Mouse (Mus musculus) myocyte (in vitro differentiated cells): ENCODE measurements around the gene Cct4.

Experiments
- CEBPB ChIP-seq: IDR thresholded peaks from 2 replicates; pipeline ENCODE4 v1.6.1; 2011; ENCODE audit warnings: mild to moderate bottlenecking, moderate library complexity; ENCODE audit not compliant: poor library complexity, insufficient read depth, severe bottlenecking
- E2F4 ChIP-seq: IDR thresholded peaks from one replicate; pipeline ENCODE4 v1.6.1; 2011; ENCODE audit warnings: mild to moderate bottlenecking, control low read depth, moderate library complexity; ENCODE audit not compliant: insufficient read depth
- POLR2A ChIP-seq: IDR thresholded peaks from one replicate; pipeline ENCODE4 v1.6.1; 2011; ENCODE audit warnings: low read depth, mild to moderate bottlenecking, control low read depth, moderate library complexity; ENCODE audit not compliant: insufficient read length
- POLR2AphosphoS2 ChIP-seq: IDR thresholded peaks from one replicate; pipeline ENCODE4 v1.6.1; 2011; ENCODE audit warnings: low read depth, control low read depth; ENCODE audit not compliant: insufficient read length
- TCF12 ChIP-seq: IDR thresholded peaks from one replicate; pipeline ENCODE4 v1.6.1; 2011; ENCODE audit warnings: mild to moderate bottlenecking, control low read depth; ENCODE audit not compliant: poor library complexity, insufficient read depth, severe bottlenecking
- USF1 ChIP-seq: IDR thresholded peaks from one replicate; pipeline ENCODE4 v1.6.1; 2011; ENCODE audit warnings: low read depth, mild to moderate bottlenecking, control low read depth, moderate library complexity

DNA sequence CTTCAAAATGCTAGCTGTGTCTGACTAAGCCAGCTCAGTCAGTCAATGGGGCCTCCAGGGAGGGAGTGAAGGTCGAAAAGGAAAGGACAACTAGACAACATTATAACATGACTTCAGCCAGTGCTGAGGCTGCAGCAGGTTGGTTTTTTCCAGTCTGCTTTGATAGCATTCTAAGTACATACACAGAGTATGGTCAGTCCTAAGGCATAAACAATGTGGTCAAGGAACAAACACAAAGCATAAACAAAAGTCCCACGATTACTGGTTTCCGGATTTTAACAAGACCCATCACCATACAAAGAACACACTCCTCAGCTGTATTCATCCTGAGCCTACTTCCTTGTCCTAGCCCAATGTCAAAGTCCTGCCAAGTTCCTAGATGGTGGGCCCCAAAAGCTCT, 4.8 kb upstream of the Cct4 start:
- TF ChIP-seq USF1 (no peak), POLR2A (no peak), E2F4 (no peak), POLR2AphosphoS2 (no peak), TCF12 (no peak), CEBPB (no peak)
